Mouse (Mus musculus): Measurements from ENCODE around the gene Kansl1.

DNA sequence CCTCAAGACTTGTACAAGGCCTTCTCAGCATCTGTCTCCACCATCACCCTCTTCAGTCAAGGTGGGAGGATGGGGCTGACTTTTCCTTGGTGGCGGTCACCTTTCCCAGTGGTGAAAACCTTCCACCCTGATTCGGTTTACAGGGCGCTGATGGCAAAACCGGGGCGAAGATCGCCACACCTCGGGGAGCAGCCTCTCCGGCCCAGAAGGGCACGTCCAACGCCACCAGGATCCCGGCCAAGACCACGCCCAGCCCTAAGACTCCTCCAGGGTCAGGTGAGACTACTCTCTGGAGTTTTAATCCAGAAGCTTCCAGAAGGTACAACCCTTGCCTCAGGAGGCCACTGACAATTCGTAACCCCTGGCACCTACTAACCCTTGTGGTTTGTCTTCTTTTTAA lies 162.2 kb downstream of the Kansl1 start:
- TF ChIP-seq CTCF (IDR thresholded peaks at IDR 0.05; ENCODE audit: low read depth) (no peak), EP300 (IDR thresholded peaks at IDR 0.05; ENCODE audit: low read depth) (no peak)

Measured in liver, postnatal 0 days (tissue).